10 mouse cellular contexts compared by ENCODE assay signal in genomic region chr3:15264450-15264849, GRCm38 (mm10).
DNase-seq lines count a peak whose midpoint lies in the region; ATAC-seq and TF ChIP-seq lines count a peak whose summit lies in the region.
"Had no signal": no experiment of that assay in that cellular context is flagged by ENCODE, and none has a peak within 500 bp of the region (broad histone marks: within the 10 kb centered on the region; RNA-seq: fewer than 3 reads in every experiment).

No protein-coding gene starts in this region.

- H3K4me3 ChIP-seq in heart, postnatal 0 days (ENCODE audit: low read depth, low read length), result no peak overlapping the region
- H3K4me3 ChIP-seq in heart, embryonic 10.5 days, result no peak overlapping the region
- H3K4me3 ChIP-seq: embryonic facial prominence, embryonic 15.5 days; limb, embryonic 15.5 days had no signal

- H3K27ac ChIP-seq in heart, postnatal 0 days (ENCODE audit: low read depth), result no peak overlapping the region
- H3K27ac ChIP-seq in heart, embryonic 10.5 days, result no peak overlapping the region
- H3K27ac ChIP-seq: embryonic facial prominence, embryonic 15.5 days; limb, embryonic 15.5 days had no signal

- H3K27me3 ChIP-seq in heart, postnatal 0 days (ENCODE audit: control insufficient read depth, insufficient read depth, low read length), result no peaks in the 10 kb centered on the region
- H3K27me3 ChIP-seq in heart, embryonic 10.5 days (ENCODE audit: insufficient read depth, poor library complexity, severe bottlenecking), result no peaks in the 10 kb centered on the region
- H3K27me3 ChIP-seq: embryonic facial prominence, embryonic 15.5 days; limb, embryonic 15.5 days had no signal

- WGBS in heart, postnatal 0 days, result 6% methylated on average over 3 of the region's 3 CpGs
- WGBS in heart, embryonic 10.5 days, result 9% methylated on average over 3 of the region's 3 CpGs

- no peak for ATAC-seq in heart, postnatal 0 days (ENCODE audit: insufficient read depth, low read depth)

- H3K4me2 ChIP-seq in heart, postnatal 0 days (ENCODE audit: low read depth, low read length), result no peak overlapping the region
- H3K4me2 ChIP-seq: embryonic facial prominence, embryonic 15.5 days; limb, embryonic 15.5 days had no signal

- H3K4me1 ChIP-seq in heart, postnatal 0 days (ENCODE audit: control insufficient read depth, insufficient read depth), result no peaks in the 10 kb centered on the region
- H3K4me1 ChIP-seq in heart, embryonic 10.5 days, result no peaks in the 10 kb centered on the region
- H3K4me1 ChIP-seq: embryonic facial prominence, embryonic 15.5 days; limb, embryonic 15.5 days had no signal

- H3K9ac ChIP-seq in heart, postnatal 0 days (replicated peaks; ENCODE audit: low read depth, low read length), result no peak overlapping the region
- H3K9ac ChIP-seq: embryonic facial prominence, embryonic 15.5 days; limb, embryonic 15.5 days had no signal

- DNase-seq in heart, postnatal 0 days (ENCODE audit: low spot score), result no peak
- DNase-seq in heart, embryonic 10.5 days (ENCODE audit: low spot score), result no peak
- DNase-seq in ovary, postnatal 14 days (ENCODE audit: low spot score), result peak; percentile 9
- no peak for DNase-seq in ovary, postnatal 36 days (ENCODE audit: low spot score)
- peak; percentile 35 for DNase-seq in c-Kit-positive CD71-positive TER-119-negative erythroid progenitor cells, embryonic 14.5 days (ENCODE audit: low read depth)
- DNase-seq in retina, embryonic 14.5 days (ENCODE audit: low spot score), result peak; percentile 80
- DNase-seq in cerebellum, adult 18-20 months, result no peak
- no peak for DNase-seq in cerebellum, adult 11 months

- no peak for TF ChIP-seq EP300 in heart, postnatal 0 days (IDR thresholded peaks at IDR 0.05; ENCODE audit: low read depth)

- H3K36me3 ChIP-seq in heart, postnatal 0 days (replicated peaks; ENCODE audit: control insufficient read depth, insufficient read depth, low read length), result no peaks in the 10 kb centered on the region
- no peaks in the 10 kb centered on the region for H3K36me3 ChIP-seq in heart, embryonic 10.5 days
- H3K36me3 ChIP-seq: embryonic facial prominence, embryonic 15.5 days; limb, embryonic 15.5 days had no signal

- peak; percentile 49 for TF ChIP-seq CTCF in heart, postnatal 0 days (IDR thresholded peaks at IDR 0.05; ENCODE audit: low read depth)

- no peaks in the 10 kb centered on the region for H3K9me3 ChIP-seq in heart, postnatal 0 days (replicated peaks; ENCODE audit: control insufficient read depth, low read length)
- H3K9me3 ChIP-seq in heart, embryonic 10.5 days, result no peaks in the 10 kb centered on the region
- H3K9me3 ChIP-seq: embryonic facial prominence, embryonic 15.5 days; limb, embryonic 15.5 days had no signal

Comparison
In these comparisons a context has a peak if more than half of its experiments do, and no peak if none do; other contexts are left out.
1. DNase-seq: peak in ovary, postnatal 14 days (single experiment), c-Kit-positive CD71-positive TER-119-negative erythroid progenitor cells, embryonic 14.5 days (single experiment) and retina, embryonic 14.5 days (single experiment); none in heart, postnatal 0 days (single experiment), heart, embryonic 10.5 days (single experiment), ovary, postnatal 36 days (single experiment), cerebellum, adult 18-20 months (0 of 2) and cerebellum, adult 11 months (single experiment).